Mouse (Mus musculus): Measurements from ENCODE around the gene Magi3. TPM values are rescaled to one million over a fixed set of nuclear protein-coding genes. Genes with fewer than 3 reads are reported as not detected.
A peak's percentile ranks its signal among the peaks of the same experiment; 100 is the strongest.

Gene Magi3
- polyA plus RNA-seq, 1 experiment from 2014 or later = 5.1 TPM

DNA sequence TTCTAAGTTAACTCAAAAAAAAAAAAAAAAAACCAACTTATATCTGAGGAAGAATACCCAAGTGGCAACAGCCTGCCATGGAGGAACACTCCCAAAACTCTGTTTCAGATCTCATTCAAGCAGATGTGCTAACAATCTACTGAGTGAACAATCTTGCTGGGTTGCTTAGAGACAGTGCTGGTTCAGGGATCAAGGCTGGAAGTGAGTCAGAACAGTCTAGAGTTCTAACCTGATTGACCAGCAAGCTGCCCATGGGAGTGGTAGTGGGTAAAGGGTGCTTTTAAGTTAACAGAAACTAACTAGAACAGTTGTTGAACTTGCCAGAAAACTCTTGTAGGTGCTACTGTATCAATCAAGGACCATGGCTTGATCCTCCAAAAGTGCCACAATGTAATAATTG lies 118.9 kb downstream of the Magi3 start:
- ATAC-seq (no peak), DNase-seq (ENCODE audit: low spot score) (no peak)
- Histone ChIP-seq H3K36me3 (ENCODE audit: control insufficient read depth, insufficient read depth, low read length) (no peaks in the 10 kb centered on the region), H3K27ac (ENCODE audit: low read depth, low read length) (no peak overlapping the region), H3K4me3 (ENCODE audit: low read depth, low read length) (no peak overlapping the region), H3K4me2 (ENCODE audit: low read length) (no peak overlapping the region), H3K4me1 (ENCODE audit: control insufficient read depth, insufficient read depth, low read length) (no peaks in the 10 kb centered on the region), H3K9ac (ENCODE audit: low read length) (no peak overlapping the region), H3K27me3 (replicated peaks; ENCODE audit: control insufficient read depth, insufficient read depth, low read length) (no peaks in the 10 kb centered on the region), H3K9me3 (replicated peaks; ENCODE audit: control insufficient read depth, low read length) (no peaks in the 10 kb centered on the region)

GRCm38 (mm10) chr3:104095936-104096335 lies 124.2 kb downstream of the Magi3 start:
- Histone ChIP-seq H3K27me3 (replicated peaks; ENCODE audit: control insufficient read depth, insufficient read depth, low read length) (no peaks in the 10 kb centered on the region), H3K4me2 (ENCODE audit: low read length) (no peak overlapping the region), H3K9me3 (replicated peaks; ENCODE audit: control insufficient read depth, low read length) (no peaks in the 10 kb centered on the region), H3K9ac (ENCODE audit: low read length) (no peak overlapping the region), H3K36me3 (ENCODE audit: control insufficient read depth, insufficient read depth, low read length) (no peaks in the 10 kb centered on the region), H3K27ac (ENCODE audit: low read depth, low read length) (no peak overlapping the region), H3K4me1 (ENCODE audit: control insufficient read depth, insufficient read depth, low read length) (no peaks in the 10 kb centered on the region), H3K4me3 (ENCODE audit: low read depth, low read length) (no peak overlapping the region)
- DNase-seq (ENCODE audit: low spot score) (peak; percentile 21), ATAC-seq (no peak)
- WGBS = 69% methylated on average over 3 of the region's 3 CpGs

- Histone ChIP-seq H3K4me2 (ENCODE audit: low read length) (no peak overlapping the region), H3K27me3 (replicated peaks; ENCODE audit: control insufficient read depth, insufficient read depth, low read length) (no peaks in the 10 kb centered on the region), H3K36me3 (ENCODE audit: control insufficient read depth, insufficient read depth, low read length) (no peaks in the 10 kb centered on the region), H3K27ac (ENCODE audit: low read depth, low read length) (no peak overlapping the region), H3K9me3 (replicated peaks; ENCODE audit: control insufficient read depth, low read length) (no peaks in the 10 kb centered on the region), H3K4me3 (ENCODE audit: low read depth, low read length) (no peak overlapping the region), H3K9ac (ENCODE audit: low read length) (no peak overlapping the region), H3K4me1 (ENCODE audit: control insufficient read depth, insufficient read depth, low read length) (no peaks in the 10 kb centered on the region)
- ATAC-seq (no peak), DNase-seq (ENCODE audit: low spot score) (no peak)
- 87% methylated on average over 1 of the region's 1 CpGs for WGBS
Measured at GRCm38 (mm10) chr3:104094646-104095045, 125.5 kb downstream of the Magi3 start.

DNA sequence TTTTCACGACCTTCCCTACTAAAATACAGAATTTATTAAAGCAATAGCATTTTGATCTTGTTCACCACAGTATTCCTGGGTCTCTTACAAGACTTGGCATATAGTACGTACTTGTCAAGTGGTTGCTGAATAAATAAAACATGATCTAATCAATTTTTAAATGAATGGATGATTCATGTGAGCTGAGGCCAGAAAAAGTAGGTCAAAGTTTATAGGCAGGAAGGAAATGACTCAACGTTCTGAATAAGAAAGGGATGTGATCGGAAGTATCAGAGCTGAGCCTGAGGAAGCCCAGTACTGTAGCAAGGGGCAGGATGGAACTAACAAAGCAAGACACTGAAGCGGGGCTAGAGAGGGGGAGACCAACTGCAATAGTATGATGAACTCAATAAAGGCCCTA lies 127.4 kb downstream of the Magi3 start:
- no peak for DNase-seq (ENCODE audit: low spot score)
- WGBS = 86% methylated on average over 5 of the region's 5 CpGs
- no peak for ATAC-seq
- Histone ChIP-seq H3K4me1 (ENCODE audit: control insufficient read depth, insufficient read depth, low read length) (no peaks in the 10 kb centered on the region), H3K27me3 (replicated peaks; ENCODE audit: control insufficient read depth, insufficient read depth, low read length) (no peaks in the 10 kb centered on the region), H3K27ac (ENCODE audit: low read depth, low read length) (no peak overlapping the region), H3K9me3 (replicated peaks; ENCODE audit: control insufficient read depth, low read length) (no peaks in the 10 kb centered on the region), H3K4me2 (ENCODE audit: low read length) (no peak overlapping the region), H3K4me3 (ENCODE audit: low read depth, low read length) (no peak overlapping the region), H3K36me3 (ENCODE audit: control insufficient read depth, insufficient read depth, low read length) (no peaks in the 10 kb centered on the region), H3K9ac (ENCODE audit: low read length) (no peak overlapping the region)

DNA sequence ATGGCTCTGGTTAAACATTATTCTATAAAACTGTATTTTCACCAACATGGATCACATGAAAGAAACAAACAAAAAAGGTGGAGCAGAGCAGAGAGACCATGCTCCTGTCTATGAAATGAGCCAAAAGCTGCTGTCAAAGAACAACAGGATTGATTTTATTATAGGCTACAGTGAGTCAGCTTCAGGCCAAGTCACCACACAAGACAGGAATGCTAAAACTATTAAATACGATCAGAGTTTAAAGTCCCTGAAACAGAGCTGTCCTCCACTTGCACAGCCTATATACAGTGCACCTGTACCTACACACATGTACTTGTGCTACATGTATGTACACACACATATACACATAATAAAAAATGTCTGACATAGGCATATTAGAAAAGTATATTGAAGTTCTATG lies 138.1 kb downstream of the Magi3 start:
- H3K9me3 ChIP-seq (replicated peaks; ENCODE audit: control insufficient read depth, low read length) = no peaks in the 10 kb centered on the region
- no peak for DNase-seq (ENCODE audit: low spot score)
- no peak overlapping the region for H3K4me3 ChIP-seq (ENCODE audit: low read depth, low read length)
- H3K4me1 ChIP-seq (ENCODE audit: control insufficient read depth, insufficient read depth, low read length) = no peaks in the 10 kb centered on the region
- no peaks in the 10 kb centered on the region for H3K36me3 ChIP-seq (ENCODE audit: control insufficient read depth, insufficient read depth, low read length)
- H3K9ac ChIP-seq (ENCODE audit: low read length) = no peak overlapping the region
- ATAC-seq = no peak
- 89% methylated on average over 1 of the region's 1 CpGs for WGBS
- no peaks in the 10 kb centered on the region for H3K27me3 ChIP-seq (replicated peaks; ENCODE audit: control insufficient read depth, insufficient read depth, low read length)
- H3K27ac ChIP-seq (ENCODE audit: low read depth, low read length) = no peak overlapping the region
- no peak overlapping the region for H3K4me2 ChIP-seq (ENCODE audit: low read length)

DNA sequence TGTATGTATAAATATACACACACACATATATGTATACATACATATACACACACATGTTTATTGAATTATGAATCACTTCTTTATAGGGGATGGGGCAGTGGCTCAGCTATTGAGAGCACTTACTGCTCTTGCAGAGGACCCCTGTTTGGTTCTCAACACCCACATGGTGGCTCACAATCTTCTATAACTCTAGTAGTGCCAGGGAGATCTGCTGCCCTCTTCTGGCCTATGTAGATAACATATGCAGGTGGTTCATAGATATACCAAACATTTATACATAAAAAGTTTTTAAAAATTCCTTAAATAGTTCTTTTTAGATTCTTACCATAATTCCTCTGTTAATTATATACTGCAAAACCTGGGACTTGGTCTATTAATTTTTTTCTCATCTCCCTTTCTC lies 141.4 kb downstream of the Magi3 start:
- no peaks in the 10 kb centered on the region for H3K36me3 ChIP-seq (ENCODE audit: control insufficient read depth, insufficient read depth, low read length)
- no peaks in the 10 kb centered on the region for H3K27me3 ChIP-seq (replicated peaks; ENCODE audit: control insufficient read depth, insufficient read depth, low read length)
- H3K9ac ChIP-seq (ENCODE audit: low read length) = no peak overlapping the region
- H3K4me3 ChIP-seq (ENCODE audit: low read depth, low read length) = no peak overlapping the region
- no peak overlapping the region for H3K4me2 ChIP-seq (ENCODE audit: low read length)
- ATAC-seq = no peak
- no peak for DNase-seq (ENCODE audit: low spot score)
- H3K4me1 ChIP-seq (ENCODE audit: control insufficient read depth, insufficient read depth, low read length) = no peaks in the 10 kb centered on the region
- no peaks in the 10 kb centered on the region for H3K9me3 ChIP-seq (replicated peaks; ENCODE audit: control insufficient read depth, low read length)
- no peak overlapping the region for H3K27ac ChIP-seq (ENCODE audit: low read depth, low read length)

- no peak for DNase-seq (ENCODE audit: low spot score)
- Histone ChIP-seq H3K4me1 (ENCODE audit: control insufficient read depth, insufficient read depth, low read length) (no peaks in the 10 kb centered on the region), H3K4me2 (ENCODE audit: low read length) (no peak overlapping the region), H3K36me3 (ENCODE audit: control insufficient read depth, insufficient read depth, low read length) (no peaks in the 10 kb centered on the region), H3K27me3 (replicated peaks; ENCODE audit: control insufficient read depth, insufficient read depth, low read length) (no peaks in the 10 kb centered on the region), H3K9me3 (replicated peaks; ENCODE audit: control insufficient read depth, low read length) (no peaks in the 10 kb centered on the region), H3K27ac (ENCODE audit: low read depth, low read length) (no peak overlapping the region), H3K4me3 (ENCODE audit: low read depth, low read length) (no peak overlapping the region), H3K9ac (ENCODE audit: low read length) (no peak overlapping the region)
- ATAC-seq = no peak
Measured at GRCm38 (mm10) chr3:104069395-104069794, 150.8 kb downstream of the Magi3 start.

GRCm38 (mm10) chr3:104059001-104059622 lies 161.1 kb downstream of the Magi3 start:
- no peaks in the 10 kb centered on the region for H3K9me3 ChIP-seq (replicated peaks; ENCODE audit: control insufficient read depth, low read length)
- 6% methylated on average over 6 of the region's 6 CpGs for WGBS
- no peaks in the 10 kb centered on the region for H3K27me3 ChIP-seq (replicated peaks; ENCODE audit: control insufficient read depth, insufficient read depth, low read length)
- H3K27ac ChIP-seq (ENCODE audit: low read depth, low read length) = peak overlapping the region; percentile 81
- ATAC-seq (peak; percentile 96), DNase-seq (ENCODE audit: low spot score) (peak; percentile 94)
- H3K4me1 ChIP-seq (ENCODE audit: control insufficient read depth, insufficient read depth, low read length) = peaks cover 13% of the 10 kb centered on the region; the same call in 1 of the 2 replicates
- H3K9ac ChIP-seq (ENCODE audit: low read length) = no peak overlapping the region
- H3K4me2 ChIP-seq (ENCODE audit: low read length) = peak overlapping the region; percentile 10; the same call in 1 of the 2 replicates
- H3K4me3 ChIP-seq (ENCODE audit: low read depth, low read length) = no peak overlapping the region
- H3K36me3 ChIP-seq (ENCODE audit: control insufficient read depth, insufficient read depth, low read length) = no peaks in the 10 kb centered on the region

DNA sequence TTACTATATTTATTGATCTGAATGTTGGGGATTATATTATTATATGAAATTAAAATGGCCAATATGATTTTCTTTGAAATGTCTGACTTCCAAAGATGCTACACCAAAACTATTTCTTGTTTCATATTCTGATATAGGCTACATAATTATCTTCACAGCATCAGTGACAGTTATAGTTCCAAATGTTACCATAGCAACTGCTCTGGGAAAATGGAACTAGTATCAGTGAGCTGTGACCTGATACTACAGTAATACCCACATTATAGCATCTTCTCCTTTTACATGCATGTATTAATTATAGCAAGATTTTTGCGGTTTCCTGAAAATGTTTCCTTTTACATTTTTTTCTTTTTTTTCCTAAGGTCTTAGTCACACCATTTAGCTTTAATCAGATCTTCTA lies 187.4 kb downstream of the Magi3 start:
- H3K27ac ChIP-seq (ENCODE audit: low read depth, low read length) = no peak overlapping the region
- H3K4me1 ChIP-seq (ENCODE audit: control insufficient read depth, insufficient read depth, low read length) = no peaks in the 10 kb centered on the region
- H3K4me2 ChIP-seq (ENCODE audit: low read length) = no peak overlapping the region
- H3K9ac ChIP-seq (ENCODE audit: low read length) = no peak overlapping the region
- WGBS = 91% methylated on average over 1 of the region's 1 CpGs
- no peaks in the 10 kb centered on the region for H3K9me3 ChIP-seq (replicated peaks; ENCODE audit: control insufficient read depth, low read length)
- no peaks in the 10 kb centered on the region for H3K36me3 ChIP-seq (ENCODE audit: control insufficient read depth, insufficient read depth, low read length)
- no peak for ATAC-seq
- DNase-seq (ENCODE audit: low spot score) = peak; percentile 48
- H3K4me3 ChIP-seq (ENCODE audit: low read depth, low read length) = no peak overlapping the region
- no peaks in the 10 kb centered on the region for H3K27me3 ChIP-seq (replicated peaks; ENCODE audit: control insufficient read depth, insufficient read depth, low read length)
